Mouse (Mus musculus) mouse embryonic stem cell (cell line): ENCODE results near the gene Ganab.

ENCODE experiments used
- in situ Hi-C, 2 experiments: fragments of 300-500 bp; cut with MboI; formaldehyde crosslinking; loops; 1 replicate in 1 of 2; 3 replicates in 1 of 2; pipeline ENCODE4 v1.14.3; 2019 to 2020; ENCODE audit warnings: low sequenced_read_pairs in 2 of 2, low pct_unique_long_range_greater_than_20kb in 1 of 2, mixed read lengths in 1 of 2; ENCODE audit not compliant: unreplicated experiment in 1 of 2

Ganab gene

DNA sequence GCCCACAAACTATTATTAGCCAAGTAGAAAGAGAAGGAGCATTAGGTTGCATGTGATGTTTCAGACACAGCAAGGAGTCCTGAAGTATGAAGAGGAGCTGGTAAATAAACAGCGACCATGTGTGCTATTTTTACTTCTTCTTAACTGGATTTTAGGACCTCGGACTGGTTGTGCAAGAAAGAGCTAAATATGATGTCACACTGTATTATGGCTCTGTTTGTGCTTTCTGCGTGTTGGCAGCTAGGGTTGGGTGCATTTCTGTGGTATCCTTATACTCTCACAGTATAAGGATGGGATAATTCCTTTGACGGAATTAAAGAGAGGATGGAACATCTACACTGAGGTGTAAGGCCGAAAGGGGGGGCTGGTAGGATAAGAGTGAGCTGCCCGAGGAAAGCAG is 47.4 kb downstream of the Ganab start:
- in situ Hi-C loops, result loop anchor here in 1 of 2 experiments (25.0 kb wide), 1 partner anchor 1667 kb away; the partner anchor contains the start of genes Ddb1 and Tkfc

DNA sequence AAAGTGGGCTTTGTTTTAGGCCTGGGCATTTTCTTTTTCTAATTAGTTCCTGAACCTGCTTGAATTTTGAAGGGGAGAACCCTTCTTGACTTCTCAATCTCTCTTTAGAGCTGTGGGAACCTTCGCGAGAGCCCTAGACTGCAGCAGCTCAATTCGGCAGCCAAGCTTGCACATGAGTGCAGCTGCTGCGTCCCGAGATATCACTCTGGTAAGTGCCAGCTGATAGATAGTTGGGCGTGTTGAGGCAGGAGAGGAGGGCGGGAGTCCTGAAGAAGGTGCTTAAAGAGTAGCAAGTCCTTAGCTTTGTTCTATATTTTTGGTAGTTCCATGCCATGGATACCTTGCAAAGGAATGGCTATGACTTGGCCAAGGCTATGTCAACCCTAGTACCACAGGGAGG is 49.1 kb downstream of the Ganab start:
- in situ Hi-C loops, result loop anchor here in 1 of 2 experiments (25.0 kb wide), 1 partner anchor 1665 kb away; the partner anchor contains the start of genes Ddb1 and Tkfc

DNA sequence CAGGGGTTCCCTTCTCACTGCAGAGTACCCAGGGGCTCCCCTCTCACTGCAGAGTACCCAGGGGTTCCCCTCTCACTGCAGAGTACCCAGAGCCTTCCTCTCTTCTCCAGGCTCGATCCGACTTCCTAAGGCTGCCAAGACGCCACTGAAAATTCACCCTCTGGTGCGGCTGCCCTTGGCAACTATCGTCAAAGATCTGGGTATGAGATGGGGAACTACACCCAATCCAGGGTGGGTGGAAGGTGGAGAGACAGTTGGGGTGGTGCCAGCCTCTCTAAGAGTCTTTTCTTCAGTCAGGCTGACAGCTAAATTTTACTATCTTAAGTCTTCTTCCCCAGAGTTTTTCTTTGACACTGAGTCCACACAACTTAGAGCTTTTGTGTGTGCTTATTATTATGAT is 52.3 kb downstream of the Ganab start:
- in situ Hi-C loops, result loop anchor here in 1 of 2 experiments (5.0 kb wide), 1 partner anchor 43 kb away; no protein-coding TSS in a partner anchor

DNA sequence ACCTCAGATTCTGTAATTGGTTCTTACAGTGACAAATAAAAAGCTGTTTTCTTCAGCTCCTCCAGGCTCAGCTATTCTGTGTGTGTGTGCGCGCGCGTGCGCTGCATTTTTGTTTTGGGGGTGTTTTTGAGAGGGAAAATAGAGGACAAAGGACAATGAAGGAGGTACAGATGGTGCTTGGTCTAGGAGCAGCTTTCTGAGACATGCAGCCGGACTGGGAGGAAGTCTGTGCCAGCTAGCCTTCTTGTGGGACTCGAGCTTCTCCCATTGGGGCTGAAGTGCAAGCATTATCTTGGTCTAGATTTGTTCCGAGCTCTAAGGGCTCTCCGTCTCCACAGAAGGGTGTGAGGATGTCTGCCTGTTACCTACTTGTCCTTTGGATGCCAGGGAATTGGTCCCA is 54.4 kb downstream of the Ganab start:
- in situ Hi-C loops, result loop anchor here in 1 of 2 experiments (5.0 kb wide), 1 partner anchor 45 kb away; no protein-coding TSS in a partner anchor

DNA sequence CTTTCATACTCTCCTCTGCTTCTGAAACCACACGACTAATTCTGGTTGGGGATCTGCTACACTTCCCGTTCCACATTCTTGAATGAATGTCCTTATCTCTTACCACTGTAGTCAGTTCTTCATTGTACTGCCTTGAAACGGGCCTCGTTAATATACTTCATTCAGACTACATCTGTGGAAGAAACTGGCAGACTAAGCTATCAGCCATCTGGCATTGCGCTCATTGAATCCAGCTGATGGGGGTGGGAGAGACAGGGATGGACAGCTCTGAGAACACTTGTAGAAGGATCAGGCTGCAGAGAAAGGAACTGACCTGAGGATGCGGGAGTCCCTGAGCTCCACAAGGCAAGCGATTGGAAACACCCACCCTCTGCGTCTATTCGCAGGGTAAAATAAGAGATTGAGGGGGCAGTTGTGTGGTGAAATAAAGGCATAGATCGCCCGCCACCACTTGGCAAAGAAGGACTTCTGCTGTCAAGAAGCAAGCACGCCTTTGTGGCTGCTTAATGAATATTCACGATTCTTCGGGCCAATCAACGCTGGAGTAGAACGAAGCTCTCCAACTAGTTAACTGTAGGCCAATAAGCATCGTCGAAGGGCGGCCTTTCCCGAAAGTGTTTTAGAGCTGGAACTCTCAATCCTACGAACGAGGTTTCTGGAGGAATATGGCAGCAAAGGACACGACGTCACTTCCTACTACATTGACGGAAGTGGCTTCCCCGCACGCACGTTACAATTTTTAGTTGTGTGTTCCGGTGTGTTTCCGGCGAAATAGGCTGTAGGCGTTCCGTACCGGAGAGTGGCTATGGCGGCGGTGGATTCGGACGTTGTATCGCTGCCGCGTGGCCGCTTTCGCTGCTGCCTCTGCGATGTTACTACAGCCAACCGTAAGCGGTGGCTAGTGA is 55.5 kb downstream of the Ganab start, which contains the start of gene Tut1:
Gene Tut1, plus strand, starts transcription at position 713 of the 905 bp plus-strand sequence.
- in situ Hi-C loops, result loop anchor here in 1 of 2 experiments (5.0 kb wide), 1 partner anchor 46 kb away; no protein-coding TSS in a partner anchor

DNA sequence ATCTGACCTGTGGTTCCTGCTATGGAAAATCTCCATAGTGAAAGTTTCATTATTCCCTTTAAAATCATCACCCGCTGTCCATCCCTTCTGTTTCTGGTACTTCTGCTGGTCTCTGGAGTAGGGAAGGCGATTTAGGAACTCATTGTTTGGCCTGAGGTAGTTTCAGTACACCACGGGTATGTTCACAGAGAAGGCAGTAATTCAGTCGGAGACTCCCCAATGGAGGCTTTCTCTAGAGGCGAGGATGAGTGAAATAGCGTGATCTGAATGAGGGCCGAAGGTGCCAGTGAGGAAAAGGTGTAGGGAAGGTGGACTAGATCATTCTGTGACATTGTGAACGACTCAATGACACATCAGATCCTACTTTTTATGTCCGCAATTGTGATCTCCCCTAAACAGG is 56.3 kb downstream of the Ganab start:
- in situ Hi-C loops, result loop anchor here in 1 of 2 experiments (5.0 kb wide), 1 partner anchor 47 kb away; no protein-coding TSS in a partner anchor

DNA sequence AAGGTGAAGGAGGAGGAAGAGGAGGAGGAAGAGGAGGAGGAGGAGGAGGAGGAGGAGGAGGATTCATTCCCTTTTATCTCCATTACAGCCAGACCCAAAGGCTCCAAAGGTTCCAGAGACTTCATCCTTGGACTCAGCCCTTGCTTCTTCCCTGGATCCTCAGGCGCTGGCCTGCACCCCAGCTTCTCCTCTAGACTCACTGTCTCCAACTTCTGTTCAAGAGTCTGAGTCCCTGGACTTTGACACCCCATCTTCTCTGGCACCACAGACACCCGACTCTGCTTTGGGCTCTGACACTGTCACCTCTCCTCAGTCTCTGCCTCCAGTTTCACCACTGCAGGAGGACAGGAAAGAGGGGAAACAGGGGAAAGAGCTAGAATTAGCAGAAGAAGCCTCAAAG is 64.4 kb downstream of the Ganab start:
- in situ Hi-C loops, result no loop called here

DNA sequence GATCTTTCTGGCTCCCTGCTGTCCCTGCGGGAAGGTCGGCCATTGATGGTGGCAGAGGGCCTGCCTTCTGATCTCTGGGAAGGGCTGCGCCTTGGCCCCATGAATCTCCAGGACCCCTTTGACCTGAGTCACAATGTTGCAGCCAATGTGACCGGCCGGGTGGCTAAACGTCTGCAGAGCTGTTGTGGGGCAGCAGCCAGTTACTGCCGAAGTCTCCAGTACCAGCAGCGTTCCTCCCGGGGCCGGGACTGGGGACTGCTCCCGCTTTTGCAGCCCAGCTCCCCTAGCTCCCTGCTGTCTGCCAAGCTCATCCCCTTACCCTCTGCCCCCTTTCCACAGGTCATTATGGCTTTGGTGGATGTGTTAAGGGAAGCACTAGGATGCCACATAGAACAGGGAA is 67.2 kb downstream of the Ganab start:
- in situ Hi-C loops, result no loop called here

DNA sequence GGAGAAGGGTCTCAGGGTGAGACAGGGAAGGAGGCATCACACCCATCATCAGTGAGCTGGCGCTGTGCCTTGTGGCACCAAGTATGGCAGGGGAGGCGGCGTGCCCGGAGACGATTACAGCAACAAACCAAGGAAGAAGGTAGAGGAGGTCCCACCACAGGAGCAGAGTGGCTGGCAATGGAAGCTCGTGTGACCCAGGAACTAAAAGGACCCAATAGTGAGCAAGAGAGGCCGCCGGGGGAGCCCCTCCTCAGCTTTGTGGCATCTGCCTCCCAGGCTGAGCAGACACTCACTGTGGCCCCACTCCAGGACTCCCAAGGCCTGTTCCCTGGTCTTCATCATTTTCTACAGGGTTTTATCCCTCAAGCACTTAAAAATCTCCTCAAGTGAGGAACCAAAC is 67.9 kb downstream of the Ganab start:
- in situ Hi-C loops, result no loop called here

DNA sequence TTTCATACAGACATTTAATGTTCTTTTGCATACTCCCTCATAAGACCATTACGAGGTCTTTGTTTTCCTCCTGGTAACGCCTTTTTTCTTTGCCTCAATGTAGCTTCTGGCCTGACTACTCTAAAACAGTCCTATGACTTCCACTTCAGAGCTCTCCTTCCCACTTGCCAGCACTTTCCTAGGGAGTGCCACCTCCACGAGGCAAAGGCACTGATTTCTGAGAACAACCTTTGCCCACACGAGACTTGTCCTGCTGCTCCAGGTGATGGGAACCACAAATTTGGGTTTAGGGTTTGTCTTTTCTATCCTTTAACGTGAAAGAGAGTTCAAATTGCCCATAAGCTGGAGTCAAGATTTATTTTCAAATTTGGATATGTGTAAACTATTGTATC is 68.3 kb downstream of the Ganab start:
- in situ Hi-C loops, result no loop called here
